Comparison of ENCODE assay signal across 8 mouse cellular contexts in genomic region chr15:86034021-86034523, GRCm38 (mm10). TPM values are rescaled to one million over a fixed set of nuclear protein-coding genes. Genes with fewer than 3 reads are reported as not detected.
DNase-seq lines count a peak whose midpoint lies in the region; ATAC-seq and TF ChIP-seq lines count a peak whose summit lies in the region.

No protein-coding gene starts in this region.

- peak overlapping the region; percentile 73 for H3K9ac ChIP-seq in heart, embryonic 14.5 days (ENCODE audit: low read length)
- peak overlapping the region; percentile 73 for H3K9ac ChIP-seq in kidney, postnatal 0 days (ENCODE audit: low read depth, low read length)

- under 1% methylated on average over 35 of the region's 44 CpGs for WGBS in heart, embryonic 14.5 days
- WGBS in kidney, postnatal 0 days = under 1% methylated on average over 38 of the region's 44 CpGs

- peaks cover 27% of the 10 kb centered on the region for H3K27me3 ChIP-seq in E14TG2a.4 (ENCODE audit: insufficient read depth, low read length)
- H3K27me3 ChIP-seq in heart, embryonic 14.5 days (ENCODE audit: control insufficient read depth, insufficient read depth, low read length) = peaks cover 22% of the 10 kb centered on the region; the same call in 1 of the 2 replicates
- H3K27me3 ChIP-seq in kidney, postnatal 0 days (ENCODE audit: insufficient read depth, low read length) = no peaks in the 10 kb centered on the region
- no peaks in the 10 kb centered on the region for H3K27me3 ChIP-seq in splenic B cell, adult 2 months (ENCODE audit: control insufficient read depth, insufficient read depth, low read length, poor library complexity, severe bottlenecking)

- no peak for TF ChIP-seq CTCF in E14TG2a.4 (conservative IDR thresholded peaks at IDR 0.05; ENCODE audit: low read length)
- no peak for TF ChIP-seq CTCF in kidney, postnatal 0 days (IDR thresholded peaks at IDR 0.05; ENCODE audit: low read depth)

- peak overlapping the region in 1 of 2 experiments; percentile 53; a peak in 2 of 4 replicates for H3K27ac ChIP-seq in heart, embryonic 14.5 days (replicated peaks in 1 of 2; ENCODE audit: control insufficient read depth in 1 of 2, insufficient read depth in 1 of 2, low read depth in 2 of 2, low read length in 2 of 2)
- H3K27ac ChIP-seq in kidney, postnatal 0 days = peak overlapping the region; percentile 91

- H3K4me2 ChIP-seq in heart, embryonic 14.5 days (ENCODE audit: low read length) = peak overlapping the region; percentile 87
- H3K4me2 ChIP-seq in kidney, postnatal 0 days (ENCODE audit: low read length) = peak overlapping the region; percentile 89

- ATAC-seq in activated CD4-positive, CD25-positive, alpha-beta regulatory T cell, adult 4 months = peak; percentile 89
- ATAC-seq in heart, embryonic 14.5 days (ENCODE audit: insufficient number of reproducible peaks, insufficient read depth, low FRiP score, low read depth) = peak; percentile 75
- peak; percentile 76 for ATAC-seq in kidney, postnatal 0 days (replicated peaks; ENCODE audit: low FRiP score, low read depth)

- peaks cover 15% of the 10 kb centered on the region; the same call in 1 of the 2 replicates for H3K36me3 ChIP-seq in E14TG2a.4 (ENCODE audit: insufficient read depth, low read length)
- peaks cover 12% of the 10 kb centered on the region; the same call in 1 of the 2 replicates for H3K36me3 ChIP-seq in heart, embryonic 14.5 days (ENCODE audit: control insufficient read depth, insufficient read depth, low read length)
- H3K36me3 ChIP-seq in kidney, postnatal 0 days (ENCODE audit: insufficient read depth, low read length) = peaks cover 7% of the 10 kb centered on the region; the same call in 1 of the 2 replicates
- H3K36me3 ChIP-seq in splenic B cell, adult 2 months (ENCODE audit: control insufficient read depth, insufficient read depth, low read length, poor library complexity, severe bottlenecking) = no peaks in the 10 kb centered on the region

- peak; percentile 83 for DNase-seq in kidney, postnatal 0 days (ENCODE audit: low spot score)
- DNase-seq in lung, postnatal 36 days = peak; percentile 77
- DNase-seq in splenic B cell, adult 2 months (ENCODE audit: low read depth, low spot score) = peak; percentile 46
- no peak for DNase-seq in layer of hippocampus, adult 9-10 months (ENCODE audit: low spot score)
- DNase-seq in left cerebral cortex, adult 8-10 months (ENCODE audit: low spot score in 2 of 2) = no peak

- peak overlapping the region; percentile 91 for H3K4me3 ChIP-seq in E14TG2a.4 (replicated peaks; ENCODE audit: low read length)
- H3K4me3 ChIP-seq in heart, embryonic 14.5 days (ENCODE audit: control insufficient read depth in 1 of 2, insufficient read depth in 1 of 2, low read depth in 1 of 2, low read length in 2 of 2) = peak overlapping the region; percentile 55 to 68
- H3K4me3 ChIP-seq in kidney, postnatal 0 days (replicated peaks; ENCODE audit: low read depth, low read length) = peak overlapping the region; percentile 73

- no peaks in the 10 kb centered on the region for H3K9me3 ChIP-seq in E14TG2a.4 (ENCODE audit: low read length)
- peaks cover 8% of the 10 kb centered on the region; the same call in 1 of the 2 replicates for H3K9me3 ChIP-seq in heart, embryonic 14.5 days (ENCODE audit: control insufficient read depth, low read length)
- H3K9me3 ChIP-seq in kidney, postnatal 0 days (replicated peaks; ENCODE audit: low read length) = no peaks in the 10 kb centered on the region

- H3K4me1 ChIP-seq in E14TG2a.4 (replicated peaks; ENCODE audit: low read depth, low read length) = peaks cover 58% of the 10 kb centered on the region
- H3K4me1 ChIP-seq in heart, embryonic 14.5 days (ENCODE audit: control insufficient read depth in 2 of 2, insufficient read depth in 2 of 2, low read length in 2 of 2) = peaks cover 8 to 27% of the 10 kb centered on the region in 2 experiments; a peak in 3 of 4 replicates
- peaks cover 2% of the 10 kb centered on the region; the same call in 1 of the 2 replicates for H3K4me1 ChIP-seq in kidney, postnatal 0 days (replicated peaks; ENCODE audit: insufficient read depth, low read length)

RNA-seq across cellular contexts. Expression of gene Celsr1, which starts 0.5 kb away (rescaled TPM):
- polyA plus RNA-seq in activated CD4-positive, CD25-positive, alpha-beta regulatory T cell, adult 4 months (2017; shearing (Covaris generic)) = 1 to 10 TPM; 3.9 to 4.9 TPM
- 2.8 and 3.1 TPM in 2 replicates for polyA plus RNA-seq in heart, embryonic 14.5 days (2014; fragmentation: Nextera tagmentation; extraction: Ambion mirVana)
- polyA plus RNA-seq in kidney, postnatal 0 days (2015; fragmentation: Nextera tagmentation; extraction: Ambion mirVana) = 2.9 TPM in 2 replicates
- 1 to 10 TPM; 5.5 to 6.9 (median 6.2) TPM for total RNA-seq in left cerebral cortex, adult 8-10 months (2022)

RNA-seq across cellular contexts. Expression of gene Gramd4, which starts 23.4 kb away (rescaled TPM):
- 10 to 100 TPM; 20.5 to 22.7 TPM for polyA plus RNA-seq in activated CD4-positive, CD25-positive, alpha-beta regulatory T cell, adult 4 months (2017; shearing (Covaris generic))
- 9.7 and 10.9 TPM in 2 replicates for polyA plus RNA-seq in heart, embryonic 14.5 days (2014; fragmentation: Nextera tagmentation; extraction: Ambion mirVana)
- 13.3 and 13.5 TPM in 2 replicates for polyA plus RNA-seq in kidney, postnatal 0 days (2015; fragmentation: Nextera tagmentation; extraction: Ambion mirVana)
- total RNA-seq in left cerebral cortex, adult 8-10 months (2022) = 10 to 100 TPM; 31.1 to 39.9 (median 34.5) TPM

Comparison
In these comparisons a context has a peak if more than half of its experiments do, and no peak if none do; other contexts are left out.
1. DNase-seq: peak in kidney, postnatal 0 days (single experiment), lung, postnatal 36 days (single experiment) and splenic B cell, adult 2 months (single experiment); none in layer of hippocampus, adult 9-10 months (single experiment) and left cerebral cortex, adult 8-10 months (0 of 2).
2. Peak in every context shown above with its lines, with median percentiles within 50 percentile points of each other: H3K4me3 ChIP-seq and ATAC-seq.